Mouse (Mus musculus) heart, postnatal 36 days (tissue): ENCODE results near the gene Ap2s1. TPM values are rescaled to one million over a fixed set of nuclear protein-coding genes. Genes with fewer than 3 reads are reported as not detected.

Experiments
- DNase-seq, 2 experiments: peaks; one replicate each; pipeline ENCODE4 v3.0.0; 2021 to 2022
- intact Hi-C: fragments of 180-260 bp; cut with DNase I; formaldehyde crosslinking; loops from one replicate; pipeline ENCODE4 v1.15.1; 2025
- total RNA-seq, 2 experiments: library from RNA; stranded (reverse); gene quantifications; 2 replicates each; pipeline ENCODE4 v1.2.3; 2021

Gene Ap2s1
- total RNA-seq, 2 experiments from 2014 or later: 80.0 to 81.8 TPM

GRCm38 (mm10) chr7:16784498-16784976, 46.3 kb downstream of the Ap2s1 start:
- DNase-seq: no peak
- intact Hi-C loops: no loop called here

GRCm38 (mm10) chr7:16785541-16786083, 47.4 kb downstream of the Ap2s1 start:
- no peak for DNase-seq
- intact Hi-C loops: no loop called here

- DNase-seq: no peak
- intact Hi-C loops: no loop called here
Observed at GRCm38 (mm10) chr7:16792316-16792715, 54.1 kb downstream of the Ap2s1 start.

- no peak for DNase-seq
- intact Hi-C loops: no loop called here
Observed at GRCm38 (mm10) chr7:16793010-16793725, 55.0 kb downstream of the Ap2s1 start.

GRCm38 (mm10) chr7:16794886-16795285, 56.7 kb downstream of the Ap2s1 start:
- no peak for DNase-seq
- intact Hi-C loops: no loop called here

Other genes starting within 250 kb of the Ap2s1 start
- 10 to 100 TPM; 32.0 to 35.1 TPM for gene Arhgap35, start 123.4 kb upstream of the Ap2s1 start, total RNA-seq
- not detected for gene Ceacam15, start 62.7 kb upstream of the Ap2s1 start, total RNA-seq
- not detected for gene Ceacam9, start 16.5 kb upstream of the Ap2s1 start, total RNA-seq
- 10 to 100 TPM; 21.3 to 22.8 TPM for gene Slc1a5, start 42.9 kb downstream of the Ap2s1 start, total RNA-seq
- gene Strn4, start 77.5 kb downstream of the Ap2s1 start, total RNA-seq: 10 to 100 TPM; 54.1 to 61.3 TPM
- gene Fkrp, start 78.3 kb downstream of the Ap2s1 start, total RNA-seq: 10 to 100 TPM; 47.2 to 49.1 TPM
- gene Prkd2, start 104.5 kb downstream of the Ap2s1 start, total RNA-seq: 10 to 100 TPM; 17.8 to 19.3 TPM
- 10 to 100 TPM; 11.2 to 11.7 TPM for gene Dact3, start 136.9 kb downstream of the Ap2s1 start, total RNA-seq
- 1 to 10 TPM in 1 of 2 experiments, under 1 TPM in 1; 0.54 to 1.3 TPM for gene Gng8, start 153.4 kb downstream of the Ap2s1 start, total RNA-seq
- 1 to 10 TPM; 2.9 TPM for gene Ptgir, start 168.1 kb downstream of the Ap2s1 start, total RNA-seq
- gene Calm3, start 185.7 kb downstream of the Ap2s1 start, total RNA-seq: 100 to 1,000 TPM; 182 to 193 TPM
- gene Pnmal2, start 206.3 kb downstream of the Ap2s1 start, total RNA-seq: 1 to 10 TPM; 3.4 to 3.9 TPM
- gene Pnmal1, start 221.3 kb downstream of the Ap2s1 start, total RNA-seq: not detected
- gene Gm42372, start 244.7 kb downstream of the Ap2s1 start, total RNA-seq: not detected